Mouse (Mus musculus) NIH3T3 (cell line): ENCODE data around the gene Abca13.

Experiments
- DNase-seq: peaks from one replicate; pipeline ENCODE4 v3.0.0-alpha.2; 2012; ENCODE audit warnings: low read depth

Gene Abca13

GRCm38 (mm10) chr11:9684952-9685351 lies 493.2 kb downstream of the Abca13 start:
- DNase-seq, result no peak

- no peak for DNase-seq
These were observed 513.4 kb downstream of the Abca13 start for GRCm38 (mm10) chr11:9705190-9705589.

GRCm38 (mm10) chr11:9727810-9728490 lies 536.2 kb downstream of the Abca13 start:
- no peak for DNase-seq

- DNase-seq, result no peak
These were observed 539.6 kb downstream of the Abca13 start for GRCm38 (mm10) chr11:9731300-9731699.
